Mouse (Mus musculus) limb, embryonic 14.5 days (tissue): ENCODE measurements around the gene Gm36210. TPM values are rescaled to one million over a fixed set of nuclear protein-coding genes. Genes with fewer than 3 reads are reported as not detected.

Experiments used
- ATAC-seq: fragments of 200-750 bp; cut with Nextera tagmentation; 2 replicates; pipeline ENCODE4 v1.8.0; 2017; ENCODE audit warnings: low read depth, moderate number of reproducible peaks, moderate TSS enrichment; ENCODE audit not compliant: low FRiP score
- DNase-seq: peaks from one replicate; pipeline ENCODE4 v3.0.0-alpha.2; 2015; ENCODE audit warnings: low spot score
- H3K27ac ChIP-seq: fragments of 300-500 bp; sonication (generic); replicated peaks from 2 replicates; pipeline ENCODE4 v1.5.1; 2014; ENCODE audit warnings: low read depth, mild to moderate bottlenecking, low read length, moderate library complexity, mixed read lengths
- H3K27me3 ChIP-seq: fragments of 300-500 bp; sonication (generic); 2 replicates; pipeline ENCODE4 v1.6.1; 2014; ENCODE audit warnings: low read length, mixed read lengths; ENCODE audit not compliant: control insufficient read depth, insufficient read depth
- H3K36me3 ChIP-seq: fragments of 300-500 bp; sonication (generic); 2 replicates; pipeline ENCODE4 v1.6.1; 2014; ENCODE audit warnings: mild to moderate bottlenecking, low read length, moderate library complexity, mixed read lengths; ENCODE audit not compliant: control insufficient read depth, insufficient read depth
- H3K4me1 ChIP-seq: fragments of 300-500 bp; sonication (generic); 2 replicates; pipeline ENCODE4 v1.6.1; 2014; ENCODE audit warnings: antibody characterized with exemption, low read length, mixed read lengths; ENCODE audit not compliant: control insufficient read depth, insufficient read depth
- H3K4me2 ChIP-seq: fragments of 300-500 bp; sonication (generic); replicated peaks from 2 replicates; pipeline ENCODE4 v1.6.1; 2014; ENCODE audit warnings: low read depth, mild to moderate bottlenecking, low read length, moderate library complexity; ENCODE audit not compliant: severe bottlenecking
- H3K4me3 ChIP-seq: fragments of 300-500 bp; sonication (generic); replicated peaks from 2 replicates; pipeline ENCODE4 v1.5.1; 2014; ENCODE audit warnings: low read length
- H3K9ac ChIP-seq: fragments of 300-500 bp; sonication (generic); 2 replicates; pipeline ENCODE4 v1.6.1; 2014; ENCODE audit warnings: mild to moderate bottlenecking, low read depth, low read length, moderate library complexity; ENCODE audit not compliant: severe bottlenecking
- H3K9me3 ChIP-seq: fragments of 300-500 bp; sonication (generic); 2 replicates; pipeline ENCODE4 v1.6.1; 2016; ENCODE audit warnings: low read length; ENCODE audit not compliant: control insufficient read depth
- POLR2A ChIP-seq: fragments of 200-500 bp; IDR thresholded peaks from 2 replicates; pipeline ENCODE4 v1.8.0; 2012; ENCODE audit warnings: inconsistent platforms, mild to moderate bottlenecking, moderate library complexity, borderline replicate concordance; ENCODE audit not compliant: insufficient read depth, insufficient read length; ENCODE audit errors: extremely low read depth
- WGBS: fragments of 180-500 bp; shearing (Covaris S2); extraction: QIAGEN DNeasy Blood & Tissue Kit; methylation state at CpG from one replicate; pipeline ENCODE4 v1.1.7; 2014; 5-methylcytosine and 5-hydroxymethylcytosine counted together
- polyA plus RNA-seq, 2 experiments: library from polyadenylated mRNA; depleted of rRNA in 1 of 2; stranded (reverse) in 1 of 2; unstranded in 1 of 2; fragments of >200 nt; fragmentation: Nextera tagmentation in 1 of 2; extraction: Ambion mirVana in 1 of 2; gene quantifications; 2 replicates each; pipeline versions ENCODE4 v1.2.1 to v1.2.3; 2012 to 2014

Gm36210 gene
- polyA plus RNA-seq, 2 experiments: 0.15 TPM; not detected in 1

GRCm38 (mm10) chr7:4936832-4937231, 30.5 kb upstream of the Gm36210 start:
- H3K4me1 ChIP-seq: no peaks in the 10 kb centered on the region
- H3K36me3 ChIP-seq: no peaks in the 10 kb centered on the region
- no peaks in the 10 kb centered on the region for H3K9me3 ChIP-seq
- H3K4me3 ChIP-seq: no peak overlapping the region
- no peak for ATAC-seq
- H3K9ac ChIP-seq: no peak overlapping the region
- no peak for TF ChIP-seq POLR2A
- no peak overlapping the region for H3K27ac ChIP-seq
- no peak for DNase-seq
- no peak overlapping the region for H3K4me2 ChIP-seq
- H3K27me3 ChIP-seq: no peaks in the 10 kb centered on the region
- 75% methylated on average over 10 of the region's 10 CpGs for WGBS

- Histone ChIP-seq H3K4me1 (no peaks in the 10 kb centered on the region), H3K9me3 (no peaks in the 10 kb centered on the region), H3K27me3 (no peaks in the 10 kb centered on the region), H3K4me3 (no peak overlapping the region), H3K27ac (no peak overlapping the region), H3K36me3 (no peaks in the 10 kb centered on the region), H3K9ac (no peak overlapping the region), H3K4me2 (no peak overlapping the region)
- ATAC-seq: no peak
- WGBS: 79% methylated on average over 4 of the region's 4 CpGs
- DNase-seq: no peak
- TF ChIP-seq POLR2A: no peak
Measured at GRCm38 (mm10) chr7:4934160-4934914, 28.0 kb upstream of the Gm36210 start.

- Histone ChIP-seq H3K4me3 (no peak overlapping the region), H3K27me3 (no peaks in the 10 kb centered on the region), H3K4me2 (no peak overlapping the region), H3K9me3 (no peaks in the 10 kb centered on the region), H3K36me3 (no peaks in the 10 kb centered on the region), H3K9ac (0 out of 2 replicates have a peak overlapping the region, but pooled peaks have one; percentile 25), H3K4me1 (no peaks in the 10 kb centered on the region), H3K27ac (no peak overlapping the region)
- TF ChIP-seq POLR2A: no peak
- ATAC-seq (peak; percentile 29; the same call in 1 of the 2 replicates), DNase-seq (no peak)
- 72% methylated on average over 12 of the region's 12 CpGs for WGBS
Measured at GRCm38 (mm10) chr7:4933103-4933502, 26.8 kb upstream of the Gm36210 start.

GRCm38 (mm10) chr7:4928323-4928722, 22.0 kb upstream of the Gm36210 start:
- no peak overlapping the region for H3K4me2 ChIP-seq
- no peaks in the 10 kb centered on the region for H3K9me3 ChIP-seq
- no peak for DNase-seq
- no peak overlapping the region for H3K27ac ChIP-seq
- no peak for ATAC-seq
- peaks cover 38% of the 10 kb centered on the region for H3K4me1 ChIP-seq
- H3K36me3 ChIP-seq: no peaks in the 10 kb centered on the region
- no peak for TF ChIP-seq POLR2A
- WGBS: 65% methylated on average over 17 of the region's 17 CpGs
- H3K4me3 ChIP-seq: no peak overlapping the region
- H3K27me3 ChIP-seq: no peaks in the 10 kb centered on the region
- no peak overlapping the region for H3K9ac ChIP-seq

- no peaks in the 10 kb centered on the region for H3K36me3 ChIP-seq
- TF ChIP-seq POLR2A: no peak
- no peak overlapping the region; the same call in 1 of the 2 replicates for H3K27ac ChIP-seq
- H3K4me1 ChIP-seq: peaks cover 44% of the 10 kb centered on the region
- 56% methylated on average over 8 of the region's 8 CpGs for WGBS
- H3K4me3 ChIP-seq: no peak overlapping the region
- no peaks in the 10 kb centered on the region for H3K27me3 ChIP-seq
- no peaks in the 10 kb centered on the region for H3K9me3 ChIP-seq
- H3K9ac ChIP-seq: no peak overlapping the region
- DNase-seq: no peak
- H3K4me2 ChIP-seq: 0 out of 2 replicates have a peak overlapping the region, but pooled peaks have one; percentile 3
- ATAC-seq: no peak
Measured at GRCm38 (mm10) chr7:4927711-4928110, 21.4 kb upstream of the Gm36210 start.
